Mouse (Mus musculus): ENCODE results near the gene Catip. TPM values are rescaled to one million over a fixed set of nuclear protein-coding genes. Genes with fewer than 3 reads are reported as not detected.
"Not testable (repeated sequence)": the region's sequence is repeated elsewhere in the genome, so short reads cannot be mapped to it uniquely, and the experiment has no call there.

Catip gene
- polyA plus RNA-seq, 1 experiment from 2014 or later, result 2.0 TPM

GRCm38 (mm10) chr1:74394311-74394710 is 32.4 kb downstream of the Catip start:
- Histone ChIP-seq H3K9me3 (no peaks in the 10 kb centered on the region), H3K4me3 (no peak overlapping the region), H3K27ac (no peak overlapping the region), H3K27me3 (no peaks in the 10 kb centered on the region), H3K36me3 (peaks cover 24% of the 10 kb centered on the region), H3K4me2 (no peak overlapping the region), H3K9ac (no peak overlapping the region), H3K4me1 (peaks cover 60% of the 10 kb centered on the region)
- WGBS, result 85% methylated on average over 9 of the region's 9 CpGs
- no peak for ATAC-seq (ENCODE audit: insufficient number of reproducible peaks, low FRiP score, low TSS enrichment, low read depth)

DNA sequence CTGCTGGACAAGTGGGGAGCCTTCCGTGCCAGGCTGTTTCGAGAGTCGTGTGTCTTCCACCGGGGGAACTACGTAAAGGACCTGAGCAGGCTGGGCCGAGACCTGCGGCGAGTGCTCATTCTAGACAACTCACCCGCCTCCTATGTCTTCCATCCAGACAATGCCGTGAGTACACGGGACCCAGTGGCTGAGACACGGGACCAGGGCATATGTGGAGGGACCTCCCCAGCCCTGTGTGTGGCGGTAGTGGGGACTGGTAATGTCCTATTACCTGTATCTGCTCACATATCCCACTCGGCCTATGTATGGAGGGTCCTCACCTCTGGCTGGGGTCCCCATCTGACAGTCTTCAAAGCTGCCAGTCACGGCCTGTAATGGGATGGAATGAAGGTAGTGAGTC is 33.0 kb downstream of the Catip start:
- Histone ChIP-seq H3K36me3 (peaks cover 24% of the 10 kb centered on the region), H3K27ac (no peak overlapping the region), H3K27me3 (no peaks in the 10 kb centered on the region), H3K4me3 (no peak overlapping the region), H3K4me2 (no peak overlapping the region), H3K4me1 (peaks cover 55% of the 10 kb centered on the region), H3K9me3 (no peaks in the 10 kb centered on the region), H3K9ac (no peak overlapping the region)
- 91% methylated on average over 15 of the region's 15 CpGs for WGBS
- ATAC-seq (ENCODE audit: insufficient number of reproducible peaks, low FRiP score, low TSS enrichment, low read depth), result no peak

- Histone ChIP-seq H3K4me1 (peaks cover 50% of the 10 kb centered on the region), H3K36me3 (peaks cover 24% of the 10 kb centered on the region), H3K9ac (no peak overlapping the region), H3K27me3 (no peaks in the 10 kb centered on the region), H3K4me3 (no peak overlapping the region), H3K27ac (no peak overlapping the region), H3K9me3 (no peaks in the 10 kb centered on the region), H3K4me2 (no peak overlapping the region)
- ATAC-seq (ENCODE audit: insufficient number of reproducible peaks, low FRiP score, low TSS enrichment, low read depth), result no peak
- WGBS, result 88% methylated on average over 13 of the region's 13 CpGs
Measured at GRCm38 (mm10) chr1:74395290-74395689, 33.4 kb downstream of the Catip start.

DNA sequence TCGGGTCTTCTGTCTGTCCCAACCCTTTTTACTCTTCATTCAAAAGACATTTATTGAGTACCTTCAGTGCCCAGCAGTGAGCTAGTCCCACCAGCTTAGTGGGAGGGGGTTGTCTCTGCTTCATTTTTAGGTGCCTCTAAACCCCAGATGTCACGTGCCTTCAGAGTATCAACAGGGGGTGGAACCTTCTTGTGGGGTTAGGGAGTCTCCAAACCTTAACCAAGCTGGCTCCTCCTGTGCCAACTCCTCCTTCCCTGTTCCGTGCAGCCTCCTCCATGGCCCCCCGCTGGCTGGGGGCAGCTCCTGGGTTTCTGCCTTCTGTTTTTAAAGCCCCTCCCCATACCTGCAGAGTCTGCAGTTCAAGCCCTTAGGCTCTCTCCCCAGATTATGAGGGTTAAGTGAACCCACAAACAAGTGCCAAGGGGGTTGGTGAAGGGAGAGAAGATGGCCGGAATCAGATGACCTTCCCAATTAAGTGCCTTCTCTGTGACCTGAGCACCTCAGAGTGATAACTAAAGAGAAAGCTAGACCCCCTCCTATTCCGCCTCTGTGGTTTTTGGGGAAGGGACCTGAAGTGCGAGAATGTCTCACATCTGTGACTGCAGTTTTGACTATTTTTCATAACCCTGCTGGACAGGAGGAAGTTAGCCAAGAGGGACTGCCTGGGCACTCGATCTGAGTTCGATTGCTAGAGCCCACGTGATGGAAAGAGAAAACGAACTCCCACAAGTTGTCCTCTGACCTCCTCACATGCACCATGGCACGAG is 34.7 kb downstream of the Catip start:
- ATAC-seq (ENCODE audit: insufficient number of reproducible peaks, low FRiP score, low TSS enrichment, low read depth); H3K27me3 ChIP-seq; H3K9ac ChIP-seq; H3K9me3 ChIP-seq: not testable (repeated sequence)
- peaks cover 24% of the 10 kb centered on the region for H3K36me3 ChIP-seq
- peaks cover 42% of the 10 kb centered on the region for H3K4me1 ChIP-seq
- H3K4me2 ChIP-seq, result peak overlapping the region; percentile 81
- peak overlapping the region; percentile 44 for H3K4me3 ChIP-seq
- WGBS, result 10% methylated on average over 12 of the region's 12 CpGs
- H3K27ac ChIP-seq, result peak overlapping the region; percentile 96

GRCm38 (mm10) chr1:74397268-74397918 is 35.5 kb downstream of the Catip start:
- under 1% methylated on average over 40 of the region's 41 CpGs for WGBS
- Histone ChIP-seq H3K36me3 (peaks cover 24% of the 10 kb centered on the region), H3K4me1 (peaks cover 42% of the 10 kb centered on the region), H3K9me3 (no peaks in the 10 kb centered on the region), H3K27me3 (no peaks in the 10 kb centered on the region; the same call in 1 of the 2 replicates), H3K4me3 (peak overlapping the region; percentile 44), H3K27ac (peak overlapping the region; percentile 96), H3K9ac (peak overlapping the region; percentile 40), H3K4me2 (peak overlapping the region; percentile 81)
- peak; percentile 88 for ATAC-seq (ENCODE audit: insufficient number of reproducible peaks, low FRiP score, low TSS enrichment, low read depth)

DNA sequence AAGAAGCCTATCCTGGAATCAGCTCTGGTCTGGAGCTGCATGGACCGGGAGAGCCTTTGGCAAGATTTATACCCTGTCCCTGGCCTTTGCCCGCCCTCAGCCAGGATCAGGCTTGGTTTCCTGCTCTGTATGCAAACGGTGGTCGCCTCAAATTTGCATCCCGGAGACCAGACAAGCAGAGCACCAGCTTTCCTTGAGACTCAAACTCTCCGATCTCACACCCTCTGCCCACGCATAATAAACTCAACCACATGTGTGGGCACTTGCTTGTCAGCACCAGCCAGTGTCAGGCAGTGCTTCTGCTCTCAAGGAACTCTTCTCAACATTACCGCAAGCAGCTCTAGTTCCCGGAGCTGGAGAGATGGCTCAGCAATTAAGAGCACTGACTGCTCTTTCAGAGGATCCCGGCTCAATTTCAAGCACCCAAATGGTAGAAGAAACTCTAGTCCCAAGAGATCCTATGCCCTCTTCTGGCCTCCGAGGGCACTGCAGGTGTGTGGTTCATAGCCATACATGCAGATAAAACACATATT is 36.1 kb downstream of the Catip start:
- Histone ChIP-seq H3K4me1 (peaks cover 37% of the 10 kb centered on the region), H3K4me2 (peak overlapping the region; percentile 81), H3K9ac (peak overlapping the region; percentile 40), H3K4me3 (peak overlapping the region; percentile 44), H3K36me3 (peaks cover 24% of the 10 kb centered on the region), H3K27ac (peak overlapping the region; percentile 96), H3K9me3 (no peaks in the 10 kb centered on the region), H3K27me3 (no peaks in the 10 kb centered on the region; the same call in 1 of the 2 replicates)
- ATAC-seq (ENCODE audit: insufficient number of reproducible peaks, low FRiP score, low TSS enrichment, low read depth), result peak; percentile 20
- 5% methylated on average over 11 of the region's 11 CpGs for WGBS

- no peak overlapping the region for H3K9ac ChIP-seq
- no peak overlapping the region for H3K4me3 ChIP-seq
- H3K36me3 ChIP-seq, result no peaks in the 10 kb centered on the region
- H3K4me1 ChIP-seq, result peaks cover 18% of the 10 kb centered on the region; the same call in 1 of the 2 replicates
- no peak overlapping the region for H3K4me2 ChIP-seq
- no peak overlapping the region for H3K27ac ChIP-seq
- H3K27me3 ChIP-seq, result no peaks in the 10 kb centered on the region; the same call in 1 of the 2 replicates
- no peaks in the 10 kb centered on the region for H3K9me3 ChIP-seq
- WGBS, result 82% methylated on average over 3 of the region's 3 CpGs
- no peak for ATAC-seq (ENCODE audit: insufficient number of reproducible peaks, low FRiP score, low TSS enrichment, low read depth)
Measured at GRCm38 (mm10) chr1:74400531-74400930, 38.6 kb downstream of the Catip start.

DNA sequence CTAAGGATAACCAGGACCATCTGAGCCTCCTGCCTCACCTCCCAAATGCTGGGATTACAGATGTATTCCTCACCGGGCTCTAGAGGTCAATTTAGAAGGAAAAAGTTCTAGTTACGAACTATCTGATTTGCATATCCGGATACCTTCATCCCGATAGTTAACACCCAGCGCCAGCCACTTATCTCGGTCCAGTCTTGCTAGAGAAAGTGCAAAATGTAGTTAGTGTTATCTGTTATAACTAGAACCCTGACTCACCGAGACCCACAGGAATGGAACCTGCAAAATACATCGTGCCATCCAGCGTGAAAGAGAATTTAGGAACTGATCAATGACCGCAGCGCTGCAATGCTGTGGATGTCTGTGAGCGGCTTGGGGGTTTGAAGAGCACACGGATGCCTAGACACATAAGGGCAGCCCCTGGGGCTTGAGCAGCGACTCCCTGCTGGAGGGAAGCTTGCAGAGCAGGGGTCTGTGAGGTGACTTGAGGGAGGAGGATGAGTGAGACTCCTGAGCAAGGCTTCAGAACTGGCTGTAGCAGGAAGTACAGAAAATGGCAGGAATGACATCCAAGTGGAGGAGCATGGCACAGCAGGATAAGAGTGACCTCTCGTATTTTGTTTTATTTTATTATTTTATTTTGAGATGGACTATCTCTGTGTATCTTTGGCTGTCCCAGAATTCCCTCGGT is 39.3 kb downstream of the Catip start:
- WGBS, result 51% methylated on average over 16 of the region's 16 CpGs
- no peaks in the 10 kb centered on the region for H3K36me3 ChIP-seq
- H3K4me1 ChIP-seq, result peaks cover 18% of the 10 kb centered on the region; the same call in 1 of the 2 replicates
- H3K27me3 ChIP-seq, result no peaks in the 10 kb centered on the region; the same call in 1 of the 2 replicates
- H3K4me3 ChIP-seq, result no peak overlapping the region
- H3K4me2 ChIP-seq, result no peak overlapping the region
- H3K9me3 ChIP-seq, result no peaks in the 10 kb centered on the region
- H3K9ac ChIP-seq, result no peak overlapping the region
- H3K27ac ChIP-seq, result no peak overlapping the region
- ATAC-seq (ENCODE audit: insufficient number of reproducible peaks, low FRiP score, low TSS enrichment, low read depth), result no peak

DNA sequence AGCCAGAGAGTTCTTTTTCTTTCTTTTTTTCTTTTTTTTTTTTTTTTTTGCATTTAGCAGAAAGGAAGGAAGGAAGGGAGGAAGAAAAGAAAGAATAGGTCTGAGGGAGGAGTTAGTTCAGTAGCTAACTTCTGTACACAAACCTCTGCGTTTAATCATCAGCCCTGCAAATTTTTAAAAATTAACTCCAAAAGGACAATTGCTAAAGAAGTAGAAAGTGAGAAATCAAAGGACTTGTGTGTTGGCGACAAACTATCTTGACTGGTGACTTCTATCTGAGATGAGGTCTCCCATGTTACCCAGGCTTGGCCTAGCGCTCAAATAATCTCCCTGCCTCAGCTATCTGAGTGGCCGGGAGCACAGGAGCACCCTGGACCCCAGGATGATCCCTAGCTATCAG is 42.3 kb downstream of the Catip start:
- no peak overlapping the region for H3K4me3 ChIP-seq
- H3K36me3 ChIP-seq, result no peaks in the 10 kb centered on the region
- H3K9ac ChIP-seq, result no peak overlapping the region

DNA sequence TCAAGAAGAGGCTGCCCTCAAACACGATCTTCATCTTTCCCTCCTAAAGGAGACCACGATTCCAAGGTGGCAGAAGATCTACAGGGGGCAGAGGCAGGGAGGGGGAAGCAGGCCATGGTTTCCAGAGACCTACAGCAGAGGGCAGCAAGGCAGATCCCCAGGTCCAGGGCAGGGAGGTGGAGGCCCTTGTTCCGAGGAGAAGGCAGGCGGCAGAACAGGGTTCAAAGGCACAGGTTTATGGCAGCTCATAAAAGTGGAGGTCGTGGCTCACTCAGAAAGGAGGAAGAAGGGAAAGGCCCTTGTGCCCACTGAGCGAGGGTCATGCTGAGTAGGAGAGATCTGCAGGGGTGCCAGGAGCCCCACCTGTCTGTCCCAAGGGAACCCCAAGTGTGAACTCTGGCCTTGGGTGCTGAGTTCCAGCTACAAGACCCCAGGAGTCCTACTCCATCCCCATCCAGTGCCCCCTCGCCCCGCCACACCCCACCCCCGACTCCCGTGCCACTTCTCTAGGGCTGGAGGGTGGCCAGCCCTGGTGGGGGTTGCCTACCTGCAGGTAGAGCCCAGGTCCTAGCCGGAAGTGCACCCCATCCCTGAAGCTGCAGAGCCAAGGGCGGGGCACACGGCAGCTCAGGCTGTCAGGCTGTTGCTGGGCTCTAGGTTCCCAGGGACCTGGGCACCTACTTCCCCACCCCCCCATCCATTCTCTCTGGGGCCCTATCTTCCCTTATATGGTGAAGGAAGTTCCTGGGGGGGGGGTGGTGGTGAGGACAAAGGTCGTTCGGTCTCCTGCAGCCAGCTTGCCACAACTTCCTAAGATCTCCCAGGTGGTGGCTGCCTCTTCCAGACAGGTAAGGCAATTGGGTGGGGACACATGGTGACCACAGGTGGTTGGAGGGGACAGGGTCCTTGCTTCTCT is 46.9 kb downstream of the Catip start, which contains the start of gene Vil1:
TSS of gene Vil1 (plus strand) at position 788 of the 916 bp plus-strand sequence.
- Histone ChIP-seq H3K4me2 (no peak within 1 kb of the TSS), H3K9me3 (no peaks in the 10 kb centered on the region), H3K4me3 (no peak within 1 kb of the TSS), H3K27me3 (no peaks in the 10 kb centered on the region), H3K36me3 (no peaks in the 10 kb centered on the region), H3K27ac (no peak within 1 kb of the TSS), H3K9ac (no peak within 1 kb of the TSS), H3K4me1 (peaks cover 4% of the 10 kb centered on the region; the same call in 1 of the 2 replicates)
- 36% methylated on average over 15 of the region's 15 CpGs for WGBS
- no peak for ATAC-seq (ENCODE audit: insufficient number of reproducible peaks, low FRiP score, low TSS enrichment, low read depth)

More for the DNA sequence above, 42.3 kb downstream of the Catip start:
- H3K27me3 ChIP-seq, result no peaks in the 10 kb centered on the region; the same call in 1 of the 2 replicates
- H3K4me1 ChIP-seq, result peaks cover 4% of the 10 kb centered on the region; the same call in 1 of the 2 replicates
- H3K9me3 ChIP-seq, result no peaks in the 10 kb centered on the region
- H3K4me2 ChIP-seq, result no peak overlapping the region
- ATAC-seq (ENCODE audit: insufficient number of reproducible peaks, low FRiP score, low TSS enrichment, low read depth), result no peak
- 90% methylated on average over 4 of the region's 4 CpGs for WGBS
- no peak overlapping the region for H3K27ac ChIP-seq
